Mouse (Mus musculus): ENCODE data around the gene Snapc4. TPM values are rescaled to one million over a fixed set of nuclear protein-coding genes. Genes with fewer than 3 reads are reported as not detected.

The Snapc4 gene
- polyA plus RNA-seq, 1 experiment from 2014 or later: 7.4 TPM

DNA sequence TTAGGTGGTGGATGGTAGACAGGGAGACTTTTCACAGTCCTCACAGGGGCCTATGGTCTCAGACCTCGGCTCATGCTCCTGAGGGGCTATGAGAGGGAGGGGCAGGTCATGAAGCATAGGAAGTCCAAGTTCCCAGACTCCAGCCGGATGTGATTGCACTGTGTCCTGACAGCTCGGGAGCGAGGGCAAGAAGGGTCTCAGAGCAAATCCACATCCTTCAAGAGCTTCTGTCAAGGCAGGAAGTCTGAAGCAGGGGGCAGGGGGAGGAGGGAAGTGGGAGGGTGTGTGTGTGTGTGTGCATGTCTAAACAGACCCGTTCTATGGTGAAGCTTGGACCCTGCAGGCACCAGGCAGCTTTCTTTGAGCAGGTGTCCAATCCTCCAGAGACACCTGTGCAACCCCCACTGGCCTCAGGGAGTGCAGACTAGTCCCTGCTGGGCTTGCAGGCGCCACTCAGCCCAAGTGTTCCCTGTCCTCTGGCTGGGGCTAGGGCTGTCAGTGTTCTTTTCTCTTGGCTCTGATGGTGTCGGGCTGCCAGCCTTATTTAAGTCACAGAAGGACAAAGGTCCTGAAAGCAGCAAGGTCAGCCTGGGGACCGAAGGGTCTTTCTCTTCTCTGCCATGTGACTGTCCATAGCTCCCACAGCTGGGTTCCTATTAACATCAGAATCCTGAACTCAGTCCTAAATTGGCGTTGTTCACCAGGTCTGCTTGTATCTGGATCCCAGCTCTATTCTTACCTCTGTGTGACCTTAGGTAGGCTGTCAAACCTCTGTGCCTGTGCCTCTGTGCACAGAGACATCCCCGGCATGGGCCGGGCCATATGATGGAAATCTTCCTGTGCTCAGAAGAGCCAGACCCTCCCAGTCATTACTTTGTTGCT lies 37.6 kb downstream of the Snapc4 start:
- peaks cover 5% of the 10 kb centered on the region; the same call in 1 of the 2 replicates for H3K36me3 ChIP-seq (ENCODE audit: control insufficient read depth, insufficient read depth, low read length)
- WGBS: 47% methylated on average over 11 of the region's 11 CpGs

DNA sequence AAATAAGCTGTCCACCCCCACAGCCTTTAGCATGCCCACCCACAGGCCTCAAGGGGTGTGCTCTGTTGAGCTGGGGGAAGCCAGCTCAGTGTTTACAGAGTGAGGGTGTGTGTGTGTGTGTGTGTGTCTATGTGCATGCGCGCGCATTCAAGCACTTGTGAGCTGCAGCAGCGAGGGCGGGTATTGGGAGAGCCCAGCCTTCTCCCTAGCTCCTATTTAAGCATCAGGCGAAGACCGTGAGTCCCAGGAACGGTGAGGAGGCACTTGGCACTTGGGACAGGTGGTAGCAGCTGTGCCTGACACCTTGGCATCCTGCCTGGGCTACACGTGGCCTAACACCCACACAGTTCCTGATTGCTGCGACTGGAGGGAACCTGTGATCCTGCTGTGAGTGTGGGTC lies 38.4 kb downstream of the Snapc4 start:
- peaks cover 3% of the 10 kb centered on the region for H3K4me1 ChIP-seq (replicated peaks; ENCODE audit: control insufficient read depth, insufficient read depth)
- WGBS: 8% methylated on average over 10 of the region's 10 CpGs
- peak overlapping the region; percentile 81 for H3K27ac ChIP-seq (replicated peaks)
- peak overlapping the region; percentile 35; the same call in 1 of the 2 replicates for H3K9ac ChIP-seq (ENCODE audit: low read length)
- TF ChIP-seq EP300 (optimal IDR thresholded peaks at IDR 0.05) (no peak), CTCF (IDR thresholded peaks at IDR 0.05; ENCODE audit: low read depth) (no peak)
- ATAC-seq (ENCODE audit: low FRiP score, low TSS enrichment): peak; percentile 92
- H3K9me3 ChIP-seq (ENCODE audit: control insufficient read depth, low read length): no peaks in the 10 kb centered on the region
- H3K4me3 ChIP-seq (ENCODE audit: low read depth, low read length): no peak overlapping the region
- H3K36me3 ChIP-seq (ENCODE audit: control insufficient read depth, insufficient read depth, low read length): peaks cover 5% of the 10 kb centered on the region; the same call in 1 of the 2 replicates
- H3K27me3 ChIP-seq (ENCODE audit: control insufficient read depth, insufficient read depth, low read length): no peaks in the 10 kb centered on the region
- H3K4me2 ChIP-seq (replicated peaks; ENCODE audit: low read depth): no peak overlapping the region; the same call in 1 of the 2 replicates
- DNase-seq (ENCODE audit: low spot score): peak; percentile 90

More for the DNA sequence above, 37.6 kb downstream of the Snapc4 start:
- no peak for TF ChIP-seq EP300 (optimal IDR thresholded peaks at IDR 0.05)
- no peak for TF ChIP-seq CTCF (IDR thresholded peaks at IDR 0.05; ENCODE audit: low read depth)
- Histone ChIP-seq H3K4me2 (replicated peaks; ENCODE audit: low read depth) (no peak overlapping the region; the same call in 1 of the 2 replicates), H3K9ac (ENCODE audit: low read length) (peak overlapping the region; percentile 35; the same call in 1 of the 2 replicates), H3K9me3 (ENCODE audit: control insufficient read depth, low read length) (no peaks in the 10 kb centered on the region), H3K4me3 (ENCODE audit: low read depth, low read length) (no peak overlapping the region), H3K27me3 (ENCODE audit: control insufficient read depth, insufficient read depth, low read length) (no peaks in the 10 kb centered on the region), H3K4me1 (replicated peaks; ENCODE audit: control insufficient read depth, insufficient read depth) (peaks cover 3% of the 10 kb centered on the region), H3K27ac (replicated peaks) (peak overlapping the region; percentile 81)
- no peak for DNase-seq (ENCODE audit: low spot score)
- no peak for ATAC-seq (ENCODE audit: low FRiP score, low TSS enrichment)

DNA sequence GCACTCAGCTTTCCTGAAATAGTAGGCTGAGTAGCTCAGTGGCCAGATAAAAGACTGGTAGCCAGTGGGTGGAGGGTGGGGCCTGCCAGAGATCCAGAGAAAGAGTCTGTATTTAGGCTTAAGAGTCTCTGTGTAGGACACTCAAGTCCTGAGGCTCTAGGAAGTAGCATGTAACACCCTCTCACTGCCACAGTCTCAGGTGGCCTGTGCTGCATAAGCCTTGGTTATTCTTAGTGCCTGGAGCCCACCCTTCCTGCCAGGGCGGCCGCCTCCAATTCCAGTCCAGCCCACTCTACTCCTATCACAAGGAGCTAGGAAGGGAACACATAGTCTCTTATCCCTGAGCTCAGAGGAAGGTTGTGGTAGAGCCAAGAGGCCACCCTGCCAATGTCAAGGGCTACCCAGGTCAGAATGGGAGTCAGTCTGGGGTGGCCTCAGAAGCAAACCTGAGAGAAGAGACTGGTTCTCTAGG lies 38.9 kb downstream of the Snapc4 start:
- Histone ChIP-seq H3K4me2 (replicated peaks; ENCODE audit: low read depth) (no peak overlapping the region; the same call in 1 of the 2 replicates), H3K27ac (replicated peaks) (peak overlapping the region; percentile 81), H3K9me3 (ENCODE audit: control insufficient read depth, low read length) (no peaks in the 10 kb centered on the region), H3K4me3 (ENCODE audit: low read depth, low read length) (no peak overlapping the region), H3K9ac (ENCODE audit: low read length) (no peak overlapping the region; the same call in 1 of the 2 replicates), H3K36me3 (ENCODE audit: control insufficient read depth, insufficient read depth, low read length) (peaks cover 5% of the 10 kb centered on the region; the same call in 1 of the 2 replicates), H3K4me1 (replicated peaks; ENCODE audit: control insufficient read depth, insufficient read depth) (peaks cover 3% of the 10 kb centered on the region), H3K27me3 (ENCODE audit: control insufficient read depth, insufficient read depth, low read length) (no peaks in the 10 kb centered on the region)
- DNase-seq (ENCODE audit: low spot score) (no peak), ATAC-seq (ENCODE audit: low FRiP score, low TSS enrichment) (peak; percentile 35)
- TF ChIP-seq CTCF (IDR thresholded peaks at IDR 0.05; ENCODE audit: low read depth): no peak
- 65% methylated on average over 2 of the region's 2 CpGs for WGBS

DNA sequence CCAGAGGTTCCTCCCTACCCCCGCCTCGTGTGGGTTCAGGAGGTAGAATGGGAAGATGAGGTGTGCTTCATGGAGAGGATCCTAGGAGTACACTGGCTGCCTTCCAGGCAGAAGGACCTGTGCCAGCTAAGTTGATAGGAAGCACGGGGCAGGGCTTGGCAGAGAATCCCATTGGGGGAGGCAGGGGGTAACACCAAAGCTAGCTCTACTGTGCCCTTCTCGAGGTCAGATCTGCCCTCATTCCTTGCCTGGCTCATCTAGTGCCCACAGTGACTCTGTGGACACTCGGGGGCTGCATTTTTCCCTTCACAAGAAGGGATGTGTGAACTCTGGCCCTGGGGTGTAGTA lies 41.3 kb downstream of the Snapc4 start:
- H3K27ac ChIP-seq (replicated peaks): no peak overlapping the region
- H3K4me1 ChIP-seq (replicated peaks; ENCODE audit: control insufficient read depth, insufficient read depth): peaks cover 3% of the 10 kb centered on the region
- H3K27me3 ChIP-seq (ENCODE audit: control insufficient read depth, insufficient read depth, low read length): no peaks in the 10 kb centered on the region
- TF ChIP-seq CTCF (IDR thresholded peaks at IDR 0.05; ENCODE audit: low read depth) (no peak), EP300 (optimal IDR thresholded peaks at IDR 0.05) (no peak)
- no peak for DNase-seq (ENCODE audit: low spot score)
- no peak overlapping the region for H3K9ac ChIP-seq (ENCODE audit: low read length)
- H3K9me3 ChIP-seq (ENCODE audit: control insufficient read depth, low read length): no peaks in the 10 kb centered on the region
- WGBS: 69% methylated on average over 5 of the region's 5 CpGs
- no peak overlapping the region for H3K4me2 ChIP-seq (replicated peaks; ENCODE audit: low read depth)
- no peak overlapping the region for H3K4me3 ChIP-seq (ENCODE audit: low read depth, low read length)
- H3K36me3 ChIP-seq (ENCODE audit: control insufficient read depth, insufficient read depth, low read length): no peaks in the 10 kb centered on the region
- no peak for ATAC-seq (ENCODE audit: low FRiP score, low TSS enrichment)

DNA sequence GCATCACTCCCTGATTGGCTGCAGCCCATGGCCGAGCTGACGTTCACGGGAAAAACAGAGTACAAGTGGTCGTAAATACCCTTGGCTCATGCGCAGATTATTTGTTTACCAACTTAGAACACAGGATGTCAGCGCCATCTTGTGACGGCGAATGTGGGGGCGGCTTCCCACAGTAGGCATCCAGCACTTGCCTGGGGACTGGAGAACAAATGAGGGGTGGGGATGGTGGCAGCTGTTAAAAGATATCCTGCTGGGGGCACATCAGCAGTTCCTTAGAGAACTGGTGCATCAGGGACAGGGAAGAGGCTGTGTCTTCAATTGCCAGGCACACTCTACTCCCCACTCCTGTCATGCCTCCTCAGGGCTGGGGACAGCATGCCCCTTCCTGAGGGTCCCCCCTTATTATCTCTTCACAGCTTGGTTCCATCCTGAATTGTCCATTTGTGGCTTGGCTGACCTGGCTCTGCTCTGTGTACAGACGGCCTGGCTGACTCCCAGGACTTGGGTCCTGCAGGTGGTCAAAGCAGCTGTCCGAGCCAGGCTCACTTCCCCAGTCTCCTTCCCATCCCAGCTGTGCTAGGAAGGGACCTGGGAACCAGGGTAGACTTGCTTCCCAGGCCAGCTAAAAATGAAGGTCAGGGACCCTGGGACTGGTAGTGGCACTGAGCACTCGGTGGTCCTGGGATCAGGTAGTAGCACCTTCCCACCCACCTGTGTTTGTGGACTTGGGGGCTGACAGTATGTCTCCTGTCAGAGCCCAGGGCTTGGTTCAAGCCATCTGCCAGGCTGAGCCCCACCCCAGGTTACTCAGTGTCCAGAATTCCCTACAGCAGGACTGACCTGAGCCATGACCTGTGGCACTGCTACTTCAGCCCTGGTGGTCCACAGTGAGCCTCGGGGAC lies 41.9 kb downstream of the Snapc4 start:
- Histone ChIP-seq H3K4me1 (replicated peaks; ENCODE audit: control insufficient read depth, insufficient read depth) (peaks cover 3% of the 10 kb centered on the region), H3K27ac (replicated peaks) (no peak overlapping the region), H3K9me3 (ENCODE audit: control insufficient read depth, low read length) (no peaks in the 10 kb centered on the region), H3K4me2 (replicated peaks; ENCODE audit: low read depth) (no peak overlapping the region), H3K9ac (ENCODE audit: low read length) (no peak overlapping the region), H3K27me3 (ENCODE audit: control insufficient read depth, insufficient read depth, low read length) (no peaks in the 10 kb centered on the region), H3K36me3 (ENCODE audit: control insufficient read depth, insufficient read depth, low read length) (no peaks in the 10 kb centered on the region), H3K4me3 (ENCODE audit: low read depth, low read length) (no peak overlapping the region)
- WGBS: 76% methylated on average over 8 of the region's 13 CpGs
- TF ChIP-seq EP300 (optimal IDR thresholded peaks at IDR 0.05) (no peak), CTCF (IDR thresholded peaks at IDR 0.05; ENCODE audit: low read depth) (no peak)
- DNase-seq (ENCODE audit: low spot score) (no peak), ATAC-seq (ENCODE audit: low FRiP score, low TSS enrichment) (no peak)
